Mouse (Mus musculus) limb, embryonic 15.5 days (tissue): Measurements from ENCODE around the gene Esyt1. TPM values are rescaled to one million over a fixed set of nuclear protein-coding genes. Genes with fewer than 3 reads are reported as not detected.

Experiments
- microRNA-seq: library from miRNA; unstranded; fragments of <30 nt; microRNA quantifications from one replicate; pipeline ENCODE4, GENCODE M21; 2016
- polyA plus RNA-seq: library from polyadenylated mRNA; unstranded; fragments of >200 nt; fragmentation: Nextera tagmentation; extraction: Ambion mirVana; gene quantifications from 2 replicates; pipeline ENCODE4 v1.2.1, GENCODE M21; 2015

Gene Esyt1
- polyA plus RNA-seq, 1 experiment from 2014 or later = 44.9 TPM

Small RNA genes within 50 kb of the gene (microRNA-seq; reads per million reads assigned to microRNA genes)
- gene Gm47275 (not detected), gene Mir6916 (not detected)

Other genes starting within 250 kb of the Esyt1 start
- 0.17 and 0.20 TPM in 2 replicates for gene Il23a, start 227.1 kb downstream of the Esyt1 start, polyA plus RNA-seq
- gene Pan2, start 222.5 kb downstream of the Esyt1 start, polyA plus RNA-seq = 25.1 and 25.2 TPM in 2 replicates
- 347 and 355 TPM in 2 replicates for gene Cnpy2, start 203.4 kb downstream of the Esyt1 start, polyA plus RNA-seq
- gene Cs, start 188.1 kb downstream of the Esyt1 start, polyA plus RNA-seq = 173 and 189 TPM in 2 replicates
- gene Coq10a, start 156.9 kb downstream of the Esyt1 start, polyA plus RNA-seq = 11.3 and 13.4 TPM in 2 replicates
- 11.0 and 11.3 TPM in 2 replicates for gene Ankrd52, start 148.8 kb downstream of the Esyt1 start, polyA plus RNA-seq
- 0.42 TPM in 1 of 2 replicates, not detected in the other for gene Slc39a5, start 124.6 kb downstream of the Esyt1 start, polyA plus RNA-seq
- gene Nabp2, start 114.4 kb downstream of the Esyt1 start, polyA plus RNA-seq = 60.1 and 62.1 TPM in 2 replicates
- gene Rnf41, start 114.2 kb downstream of the Esyt1 start, polyA plus RNA-seq = 40.8 and 42.9 TPM in 2 replicates
- 80.7 and 84.4 TPM in 2 replicates for gene Smarcc2, start 66.6 kb downstream of the Esyt1 start, polyA plus RNA-seq
- gene Myl6, start 31.7 kb downstream of the Esyt1 start, polyA plus RNA-seq = 1,269 and 1,341 TPM in 2 replicates
- gene Myl6b, start 27.2 kb downstream of the Esyt1 start, polyA plus RNA-seq = 4.7 and 7.4 TPM in 2 replicates
- gene Zc3h10, start 21.9 kb upstream of the Esyt1 start, polyA plus RNA-seq = 13.2 and 15.4 TPM in 2 replicates
- gene Rpl41, start 23.4 kb upstream of the Esyt1 start, polyA plus RNA-seq = 3,349 and 4,229 TPM in 2 replicates
- gene Pa2g4, start 40.1 kb upstream of the Esyt1 start, polyA plus RNA-seq = 194 and 209 TPM in 2 replicates
- gene Erbb3, start 63.8 kb upstream of the Esyt1 start, polyA plus RNA-seq = 20.4 and 20.8 TPM in 2 replicates
- gene Rps26, start 100.9 kb upstream of the Esyt1 start, polyA plus RNA-seq = 584 and 840 TPM in 2 replicates
- 3.5 and 4.1 TPM in 2 replicates for gene Ikzf4, start 120.1 kb upstream of the Esyt1 start, polyA plus RNA-seq
- gene Suox, start 148.2 kb upstream of the Esyt1 start, polyA plus RNA-seq = 22.1 and 24.7 TPM in 2 replicates
- 90.6 and 97.4 TPM in 2 replicates for gene Rab5b, start 170.4 kb upstream of the Esyt1 start, polyA plus RNA-seq
- 6.5 and 9.5 TPM in 2 replicates for gene Pmel, start 178.3 kb upstream of the Esyt1 start, polyA plus RNA-seq
- 108 and 110 TPM in 2 replicates for gene Cdk2, start 179.2 kb upstream of the Esyt1 start, polyA plus RNA-seq
- 26.0 and 26.4 TPM in 2 replicates for gene Dgka, start 219.0 kb upstream of the Esyt1 start, polyA plus RNA-seq
- gene Pym1, start 222.0 kb upstream of the Esyt1 start, polyA plus RNA-seq = 33.7 and 34.4 TPM in 2 replicates